In the genomic region with DNA sequence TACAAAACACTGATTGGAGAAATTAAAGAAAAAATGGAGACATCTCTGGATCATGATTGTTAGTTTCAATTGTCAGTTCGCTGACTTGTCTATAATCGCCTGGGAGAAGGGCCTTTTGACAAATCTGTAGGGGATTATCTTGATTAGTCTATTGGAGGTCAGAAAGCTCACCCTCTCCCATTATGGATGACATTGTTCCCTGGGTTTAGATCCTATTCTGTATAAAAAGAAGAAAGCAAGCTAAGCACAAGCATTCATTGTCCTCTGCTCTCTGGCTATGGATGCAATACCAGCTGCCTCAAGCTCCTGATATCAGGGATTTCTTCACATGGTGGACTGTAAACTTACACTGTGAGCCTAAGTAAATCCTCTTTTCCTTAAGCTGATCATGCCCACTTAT, we compare ENCODE assay signal across 28 mouse cellular contexts.
A peak's percentile ranks its signal among the peaks of the same experiment; 100 is the strongest.
DNase-seq lines count a peak whose midpoint lies in the region; ATAC-seq and TF ChIP-seq lines count a peak whose summit lies in the region.
"Had no signal": no experiment of that assay in that cellular context is flagged by ENCODE, and none has a peak within 500 bp of the region (broad histone marks: within the 10 kb centered on the region; RNA-seq: fewer than 3 reads in every experiment).

No protein-coding gene starts in this region.

- H3K9ac ChIP-seq in midbrain, embryonic 12.5 days (replicated peaks), result no peak overlapping the region
- H3K9ac ChIP-seq in midbrain, postnatal 0 days (replicated peaks; ENCODE audit: low read length, poor library complexity, severe bottlenecking), result no peak overlapping the region
- H3K9ac ChIP-seq in kidney, embryonic 15.5 days, result no peak overlapping the region
- H3K9ac ChIP-seq: embryonic facial prominence, embryonic 13.5 days; forebrain, embryonic 13.5 days; forebrain, postnatal 0 days; heart, embryonic 12.5 days; heart, embryonic 15.5 days; hindbrain, embryonic 13.5 days had no signal

- H3K4me3 ChIP-seq in midbrain, embryonic 12.5 days, result no peak overlapping the region
- no peak overlapping the region for H3K4me3 ChIP-seq in midbrain, postnatal 0 days (ENCODE audit: low read depth, low read length)
- no peak overlapping the region for H3K4me3 ChIP-seq in kidney, embryonic 15.5 days (replicated peaks)
- H3K4me3 ChIP-seq: embryonic facial prominence, embryonic 10.5 days; embryonic facial prominence, embryonic 13.5 days; erythroblast, embryonic 14.5 days; forebrain, embryonic 13.5 days; gastrocnemius, adult 2 months; heart, embryonic 12.5 days; heart, embryonic 15.5 days; hindbrain, embryonic 10.5 days; hindbrain, embryonic 13.5 days had no signal

- H3K4me2 ChIP-seq in midbrain, embryonic 12.5 days (replicated peaks), result no peak overlapping the region
- H3K4me2 ChIP-seq in midbrain, postnatal 0 days (ENCODE audit: low read depth, low read length, poor library complexity, severe bottlenecking), result no peak overlapping the region
- no peak overlapping the region for H3K4me2 ChIP-seq in kidney, embryonic 15.5 days
- H3K4me2 ChIP-seq: embryonic facial prominence, embryonic 13.5 days; forebrain, embryonic 13.5 days; heart, embryonic 12.5 days; heart, embryonic 15.5 days; hindbrain, embryonic 13.5 days had no signal

- no peak for TF ChIP-seq CTCF in midbrain, postnatal 0 days (IDR thresholded peaks at IDR 0.05)

- H3K9me3 ChIP-seq in midbrain, embryonic 12.5 days, result no peaks in the 10 kb centered on the region
- no peaks in the 10 kb centered on the region for H3K9me3 ChIP-seq in midbrain, postnatal 0 days (ENCODE audit: low read length)
- H3K9me3 ChIP-seq in kidney, embryonic 15.5 days (replicated peaks), result no peaks in the 10 kb centered on the region
- H3K9me3 ChIP-seq: embryonic facial prominence, embryonic 10.5 days; embryonic facial prominence, embryonic 13.5 days; forebrain, embryonic 13.5 days; heart, embryonic 12.5 days; heart, embryonic 15.5 days; hindbrain, embryonic 10.5 days; hindbrain, embryonic 13.5 days had no signal

- H3K36me3 ChIP-seq in midbrain, embryonic 12.5 days, result no peaks in the 10 kb centered on the region
- H3K36me3 ChIP-seq in midbrain, postnatal 0 days (ENCODE audit: insufficient read depth, low read length), result no peaks in the 10 kb centered on the region
- H3K36me3 ChIP-seq in kidney, embryonic 15.5 days, result no peaks in the 10 kb centered on the region
- H3K36me3 ChIP-seq: embryonic facial prominence, embryonic 10.5 days; embryonic facial prominence, embryonic 13.5 days; heart, embryonic 12.5 days; heart, embryonic 15.5 days; hindbrain, embryonic 10.5 days; hindbrain, embryonic 13.5 days had no signal

- peak; percentile 75; the same call in 1 of the 2 replicates for ATAC-seq in midbrain, embryonic 12.5 days (ENCODE audit: low FRiP score, low read depth)
- no peak for ATAC-seq in midbrain, postnatal 0 days (ENCODE audit: low FRiP score)
- ATAC-seq in kidney, embryonic 15.5 days (replicated peaks; ENCODE audit: low FRiP score), result no peak
- ATAC-seq: forebrain, embryonic 13.5 days; forebrain, postnatal 0 days; hindbrain, embryonic 16.5 days; intestine, embryonic 16.5 days had no signal

- no peaks in the 10 kb centered on the region for H3K27me3 ChIP-seq in midbrain, embryonic 12.5 days
- no peaks in the 10 kb centered on the region for H3K27me3 ChIP-seq in midbrain, postnatal 0 days (ENCODE audit: insufficient read depth, low read length)
- no peaks in the 10 kb centered on the region for H3K27me3 ChIP-seq in kidney, embryonic 15.5 days
- H3K27me3 ChIP-seq: embryonic facial prominence, embryonic 13.5 days; forebrain, embryonic 13.5 days; heart, embryonic 12.5 days; heart, embryonic 15.5 days; hindbrain, embryonic 13.5 days had no signal

- 9% methylated on average over 2 of the region's 2 CpGs for WGBS in midbrain, embryonic 12.5 days
- WGBS in midbrain, postnatal 0 days, result 17% methylated on average over 2 of the region's 2 CpGs
- 87% methylated on average over 2 of the region's 2 CpGs for WGBS in kidney, embryonic 15.5 days

- DNase-seq in embryo, embryonic 10 days (ENCODE audit: low spot score), result peak; percentile 8
- DNase-seq in embryo, embryonic 9.5 days (ENCODE audit: extremely low spot score), result no peak
- no peak for DNase-seq in midbrain, postnatal 0 days (ENCODE audit: low spot score)
- peak; percentile 46 for DNase-seq in retina, postnatal 1 day
- DNase-seq: adrenal gland, postnatal 10 days; adrenal gland, postnatal 36 days; cerebellum, adult 11 months; cerebellum, adult 2 months; cerebellum, adult 9-11 months; cerebellum, postnatal 25 days; forebrain, postnatal 0 days; gastrocnemius, adult 2 months; gastrocnemius, postnatal 14 days; heart, adult 11 months; heart, postnatal 10 days; heart, postnatal 36 days had no signal

- H3K4me1 ChIP-seq in midbrain, embryonic 12.5 days, result peaks cover 3% of the 10 kb centered on the region; the same call in 1 of the 2 replicates
- no peaks in the 10 kb centered on the region for H3K4me1 ChIP-seq in midbrain, postnatal 0 days (ENCODE audit: insufficient read depth, low read length)
- no peaks in the 10 kb centered on the region for H3K4me1 ChIP-seq in kidney, embryonic 15.5 days
- H3K4me1 ChIP-seq: embryonic facial prominence, embryonic 10.5 days; embryonic facial prominence, embryonic 13.5 days; forebrain, embryonic 13.5 days; heart, embryonic 12.5 days; heart, embryonic 15.5 days; hindbrain, embryonic 10.5 days; hindbrain, embryonic 13.5 days had no signal

- no peak overlapping the region for H3K27ac ChIP-seq in midbrain, embryonic 12.5 days (replicated peaks)
- H3K27ac ChIP-seq in midbrain, postnatal 0 days (ENCODE audit: low read depth, low read length), result no peak overlapping the region
- H3K27ac ChIP-seq in kidney, embryonic 15.5 days, result no peak overlapping the region
- H3K27ac ChIP-seq: embryonic facial prominence, embryonic 10.5 days; embryonic facial prominence, embryonic 13.5 days; forebrain, embryonic 13.5 days; gastrocnemius, adult 2 months; heart, embryonic 15.5 days; hindbrain, embryonic 10.5 days; hindbrain, embryonic 13.5 days had no signal

Comparison
In these comparisons a context has a peak if more than half of its experiments do, and no peak if none do; other contexts are left out.
1. DNase-seq: peak in embryo, embryonic 10 days (single experiment) and retina, postnatal 1 day (single experiment); none in embryo, embryonic 9.5 days (single experiment) and midbrain, postnatal 0 days (single experiment).